Mouse (Mus musculus) left cerebral cortex, adult 18-20 months (tissue): ENCODE measurements around the gene Dmac2. TPM values are rescaled to one million over a fixed set of nuclear protein-coding genes. Genes with fewer than 3 reads are reported as not detected.

Experiments
- DNase-seq, 2 experiments: peaks; one replicate each; pipeline ENCODE4 v3.0.0; 2021 to 2022; ENCODE audit warnings: low spot score in 2 of 2, mixed read lengths in 1 of 2
- total RNA-seq, 2 experiments: library from RNA; stranded (reverse); gene quantifications; 2 replicates each; pipeline ENCODE4 v1.2.3; 2021

The Dmac2 gene
- total RNA-seq, 2 experiments from 2014 or later: 49.6 to 52.2 TPM

- DNase-seq: no peak
Measured at GRCm38 (mm10) chr7:25614831-25615705, 4.1 kb upstream of the Dmac2 start.

GRCm38 (mm10) chr7:25615706-25616011 is 3.6 kb upstream of the Dmac2 start, which contains the start of gene Erich4:
Erich4 (minus strand) TSS chr7:25615892.
- DNase-seq: no peak

GRCm38 (mm10) chr7:25617376-25618160 is 1.6 kb upstream of the Dmac2 start:
- no peak for DNase-seq

DNA sequence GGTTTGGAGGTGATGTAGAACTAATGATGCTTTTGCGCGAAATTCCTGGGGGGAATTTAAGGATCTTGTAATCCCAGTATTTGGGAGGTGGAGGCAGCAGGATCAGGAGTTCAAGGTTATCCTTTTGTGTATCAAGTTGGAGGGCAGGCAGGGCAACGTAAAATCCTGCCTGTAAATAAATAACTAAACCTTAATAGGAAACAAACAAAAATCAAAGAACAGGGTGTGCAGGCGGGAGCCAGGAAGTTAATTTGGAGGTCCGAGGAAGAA is 443 bp downstream of the Dmac2 start:
- no peak for DNase-seq

DNA sequence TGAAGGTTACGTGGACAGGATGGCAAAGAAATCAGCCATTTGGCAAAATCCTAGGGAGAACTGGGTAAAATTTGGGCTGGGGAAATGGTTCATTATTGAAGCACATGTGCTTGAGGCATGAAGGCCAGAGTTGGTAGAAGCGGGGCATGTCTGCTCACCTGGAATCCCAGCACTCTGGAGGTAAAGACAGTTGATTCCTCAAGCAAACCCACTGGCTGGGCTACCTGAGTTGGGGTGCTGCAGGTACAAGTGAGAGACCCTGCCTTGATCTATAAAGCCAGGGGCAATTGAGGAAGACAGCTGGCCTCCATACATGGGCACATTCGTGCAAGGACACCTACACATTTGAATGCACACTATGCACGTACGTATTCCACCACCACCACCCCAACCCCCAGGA is 887 bp downstream of the Dmac2 start:
- no peak for DNase-seq

DNA sequence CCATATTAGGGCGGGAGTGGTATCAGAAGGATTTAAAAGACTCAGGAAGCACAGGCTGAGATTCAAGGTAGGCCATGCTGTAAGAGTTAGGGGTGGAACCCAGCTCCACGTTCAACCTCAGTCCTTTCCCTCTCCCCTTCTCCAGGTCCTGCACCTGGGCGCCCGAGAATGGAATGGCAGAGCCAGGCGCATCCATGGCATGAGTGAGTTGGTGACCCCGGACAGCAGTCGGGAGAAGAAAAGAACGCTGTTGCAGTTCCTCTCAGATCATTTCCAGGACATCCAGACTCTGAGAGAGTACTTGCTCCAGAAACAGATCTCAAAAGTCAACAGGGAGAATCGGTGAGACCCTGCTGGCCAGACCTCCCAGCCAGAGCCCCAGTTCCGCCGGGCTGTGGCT is 1.5 kb downstream of the Dmac2 start:
- DNase-seq: no peak

DNA sequence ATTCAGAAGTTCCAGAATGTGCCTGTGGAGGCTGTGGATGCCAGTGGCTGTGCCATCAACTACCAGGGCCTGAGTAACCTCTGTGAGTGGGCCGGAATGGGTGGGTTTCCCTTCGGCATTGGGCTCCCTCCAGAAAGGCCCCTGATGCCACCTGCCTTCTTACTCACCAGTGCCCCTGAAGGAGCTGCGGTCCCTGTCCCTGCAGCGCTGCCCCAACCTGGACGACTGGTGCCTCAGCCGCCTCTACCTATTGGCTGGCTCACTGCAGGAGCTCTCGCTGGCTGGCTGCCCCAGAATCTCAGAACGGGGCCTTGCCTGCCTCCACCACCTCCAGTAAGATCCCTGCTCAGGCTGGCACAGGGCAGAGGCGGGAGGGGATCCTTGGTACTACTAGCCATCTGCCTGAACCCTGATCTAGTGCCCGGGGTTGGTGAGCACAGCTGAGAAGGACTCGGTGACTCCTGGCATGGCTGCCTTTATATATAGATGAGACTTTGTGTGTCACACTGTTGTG is 4.7 kb downstream of the Dmac2 start:
- peak in 1 of 2 experiments; percentile 37 for DNase-seq

- DNase-seq: no peak
Measured at GRCm38 (mm10) chr7:25624851-25625250, 5.6 kb downstream of the Dmac2 start.

- DNase-seq: no peak
Measured at GRCm38 (mm10) chr7:25625594-25626250, 6.5 kb downstream of the Dmac2 start.

DNA sequence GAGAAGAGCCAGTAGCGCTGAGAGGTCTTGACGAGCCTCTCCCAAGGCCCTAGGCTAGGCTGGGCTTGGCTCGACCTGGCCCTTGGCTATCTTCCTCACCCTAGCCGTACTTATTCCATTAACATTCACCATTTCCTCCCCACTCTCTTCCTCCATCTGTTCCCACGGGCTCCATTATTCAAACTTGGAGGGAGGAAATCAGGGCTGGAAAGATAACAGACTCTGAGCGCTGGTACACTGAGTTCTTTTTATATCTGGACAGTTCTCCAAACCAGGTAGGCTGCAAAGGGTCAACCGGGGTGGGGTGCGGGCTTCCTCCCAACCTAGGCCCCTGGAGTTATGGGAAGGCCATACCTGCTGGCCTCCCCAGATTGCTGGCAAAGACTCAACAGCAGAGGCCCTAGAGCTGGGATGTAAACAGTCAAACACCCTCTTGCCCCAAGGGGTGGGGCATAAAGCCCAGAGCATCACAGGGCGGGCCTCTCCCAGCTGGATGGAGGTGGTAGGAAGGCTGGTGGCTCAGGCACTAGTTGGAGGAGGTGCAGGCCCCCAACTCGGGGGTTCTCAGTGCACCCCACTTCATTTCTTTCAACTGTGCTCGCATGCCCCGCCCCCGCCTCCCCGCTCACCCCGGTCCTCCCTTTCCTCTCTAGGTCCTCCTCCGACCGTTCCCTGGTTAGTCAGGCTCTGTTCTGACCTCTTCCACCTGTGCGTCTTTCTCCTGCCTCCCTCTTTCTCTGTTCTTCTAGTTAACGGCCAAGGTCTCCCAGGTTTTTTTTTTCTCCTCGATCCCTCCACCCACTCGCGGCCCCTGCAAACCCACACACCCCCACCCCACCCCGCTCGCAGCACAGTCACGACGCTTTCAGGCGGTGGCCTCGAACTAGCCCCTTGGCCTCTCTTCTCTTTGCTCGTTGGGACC is 7.6 kb downstream of the Dmac2 start, which contains the start of gene B3gnt8:
TSS of gene B3gnt8 (plus strand) at position 146 of the 922 bp plus-strand sequence.
- DNase-seq: no peak

DNA sequence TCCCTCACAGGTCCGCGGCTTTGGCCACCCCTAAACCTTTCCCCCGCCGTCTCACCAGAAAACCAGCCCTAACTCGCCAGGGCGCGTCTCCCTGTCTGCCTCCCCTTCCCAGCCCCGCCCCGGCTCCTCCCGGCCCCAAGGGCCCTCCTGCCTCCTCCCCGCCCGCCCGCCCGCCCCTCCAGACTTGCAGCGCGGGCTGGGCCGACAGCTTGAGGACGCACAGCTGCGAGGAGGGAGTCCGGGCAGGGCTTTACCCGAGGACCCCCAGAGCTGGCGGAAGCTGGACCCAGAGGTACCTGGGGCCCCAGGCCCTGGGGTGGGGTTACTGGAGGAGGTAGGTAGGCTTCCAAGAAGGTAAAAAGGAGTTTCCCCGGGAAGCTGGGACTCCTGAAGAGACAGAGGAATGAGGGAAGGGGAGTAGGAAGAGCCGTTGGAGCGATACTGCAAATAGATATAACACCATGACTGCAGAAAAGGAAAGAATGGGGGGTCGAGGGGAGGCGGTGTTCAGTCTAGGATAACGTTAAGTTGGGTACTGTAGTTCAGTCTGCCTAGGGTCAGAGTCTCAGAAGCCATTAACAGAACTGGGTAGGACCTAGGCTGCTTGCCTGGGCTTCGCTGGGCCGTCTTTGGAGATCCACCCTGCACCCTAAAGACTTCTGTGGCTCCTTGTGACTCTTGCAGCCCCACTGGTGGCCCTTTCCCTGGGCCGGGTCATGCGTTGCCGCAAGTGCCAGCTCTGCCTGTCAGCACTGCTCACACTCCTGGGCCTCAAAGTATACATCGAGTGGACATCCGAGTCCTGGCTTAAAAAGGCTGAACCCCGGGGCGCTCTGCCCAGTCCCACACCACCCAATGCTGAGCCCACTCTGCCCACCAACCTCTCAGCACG is 8.5 kb downstream of the Dmac2 start:
- DNase-seq: no peak

GRCm38 (mm10) chr7:25628323-25628620 is 9.1 kb downstream of the Dmac2 start:
- DNase-seq: no peak

- DNase-seq: no peak
Measured at GRCm38 (mm10) chr7:25632679-25633078, 13.5 kb downstream of the Dmac2 start.

- DNase-seq: no peak
Measured at GRCm38 (mm10) chr7:25636373-25636772, 17.2 kb downstream of the Dmac2 start.

- DNase-seq: no peak
Measured at GRCm38 (mm10) chr7:25637099-25637498, 17.9 kb downstream of the Dmac2 start.

DNA sequence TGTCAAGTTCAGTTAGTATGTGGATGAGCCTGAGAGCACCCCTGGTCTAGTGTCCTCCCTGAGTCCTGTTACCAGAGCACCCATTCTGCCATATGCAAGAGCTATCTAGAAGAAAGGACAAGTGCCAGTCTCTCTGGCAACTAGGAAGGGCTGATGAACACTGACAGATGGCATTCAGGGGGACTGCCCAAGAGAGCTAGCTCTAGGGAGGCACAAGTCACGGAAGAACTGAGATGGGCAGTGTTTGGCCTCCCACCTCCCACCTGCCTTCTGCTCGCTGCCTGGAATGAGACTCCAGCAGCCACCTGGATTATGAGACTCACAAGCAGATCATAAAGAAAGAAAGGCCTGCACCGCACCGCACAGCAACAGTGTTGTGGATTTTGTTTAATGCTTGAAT is 20.5 kb downstream of the Dmac2 start:
- DNase-seq: peak; percentile 55 to 59

GRCm38 (mm10) chr7:25644136-25644535 is 24.9 kb downstream of the Dmac2 start:
- DNase-seq: no peak

GRCm38 (mm10) chr7:25644631-25645030 is 25.4 kb downstream of the Dmac2 start:
- DNase-seq: no peak

DNA sequence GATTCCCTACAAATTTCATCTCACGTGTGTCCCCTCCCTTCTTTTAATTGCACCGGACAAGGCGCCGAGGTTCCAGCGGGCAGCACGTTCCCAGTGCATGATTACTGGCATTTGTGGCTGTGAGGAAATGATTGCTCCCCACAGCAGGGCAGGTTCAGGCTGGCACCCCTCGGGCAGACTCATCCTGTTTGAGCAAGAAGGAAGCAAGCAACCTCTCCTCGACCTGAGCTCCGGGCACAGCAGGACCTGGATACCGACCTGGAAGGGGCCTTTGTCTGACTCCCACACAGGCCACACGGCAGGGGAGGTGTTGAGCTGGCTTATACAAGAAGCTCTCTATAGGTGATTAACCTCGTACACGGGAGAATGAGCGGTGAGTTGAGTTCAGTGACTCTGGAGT is 25.9 kb downstream of the Dmac2 start:
- DNase-seq: no peak

GRCm38 (mm10) chr7:25647574-25648123 is 28.4 kb downstream of the Dmac2 start:
- DNase-seq: no peak
